Mouse (Mus musculus): ENCODE measurements at regions not wholly inside any gene's neighbourhood (a gene's known extent, or its start where the extent isn't known, plus 50 kb on each side); places are given as distances from the start of the nearest gene placed in this dataset.

GRCm38 (mm10) chr17:84017891-84018290, 169.9 kb downstream of the Zfp36l2 start:
- H3K27me3 ChIP-seq (replicated peaks; ENCODE audit: control insufficient read depth, insufficient read depth, low read length) = no peaks in the 10 kb centered on the region
- no peak overlapping the region for H3K27ac ChIP-seq (replicated peaks; ENCODE audit: low read depth, low read length)
- no peaks in the 10 kb centered on the region for H3K4me1 ChIP-seq (ENCODE audit: control insufficient read depth, insufficient read depth, low read length)
- H3K9me3 ChIP-seq (ENCODE audit: control insufficient read depth, low read length) = no peaks in the 10 kb centered on the region
- 71% methylated on average over 4 of the region's 4 CpGs for WGBS
- H3K36me3 ChIP-seq (ENCODE audit: control insufficient read depth, insufficient read depth, low read length) = no peaks in the 10 kb centered on the region
- H3K4me2 ChIP-seq (ENCODE audit: low read depth, low read length) = no peak overlapping the region
- H3K4me3 ChIP-seq (ENCODE audit: low read depth, low read length) = no peak overlapping the region
- ATAC-seq (ENCODE audit: low read depth) (no peak), DNase-seq (ENCODE audit: low spot score) (no peak)
- no peak overlapping the region for H3K9ac ChIP-seq (ENCODE audit: low read depth, low read length)

DNA sequence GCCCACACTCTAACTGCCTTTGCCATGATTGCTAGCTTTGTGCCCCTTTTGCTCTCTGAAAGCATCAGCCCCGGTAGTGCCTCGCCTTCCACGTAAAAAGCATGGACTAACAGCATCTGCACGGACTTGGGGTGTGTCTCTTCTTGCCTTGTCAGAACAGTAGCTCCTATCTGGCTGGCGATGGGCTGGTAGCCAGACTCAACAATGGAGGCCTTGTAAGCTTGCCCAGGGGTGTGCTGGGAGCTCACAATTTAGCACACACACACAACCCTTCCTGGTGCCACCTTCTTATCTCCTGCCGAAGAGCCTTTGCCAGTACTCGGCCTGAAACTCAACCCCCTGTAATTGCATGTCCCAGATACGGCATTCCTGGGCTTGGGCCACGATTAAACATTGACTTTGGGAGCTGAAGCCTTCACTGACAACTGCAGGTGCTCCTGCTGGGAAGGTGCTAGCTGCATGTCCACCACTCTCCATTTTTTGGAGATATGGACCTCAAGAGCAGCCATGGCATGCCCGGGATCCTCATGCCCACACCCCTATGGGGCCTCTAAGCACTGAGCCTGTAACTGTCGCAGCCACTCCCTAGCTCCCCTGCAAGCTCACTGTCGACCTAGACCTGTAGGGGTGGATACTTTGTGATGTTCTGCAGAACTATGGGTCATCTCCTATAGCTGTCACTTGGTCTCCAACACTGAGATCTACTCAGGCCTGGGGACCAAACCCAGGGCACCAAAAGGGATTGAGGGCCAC, 166.7 kb upstream of the Haao start:
- H3K4me1 ChIP-seq (ENCODE audit: control insufficient read depth, insufficient read depth, low read length) = 0 out of 2 replicates have a peak, but pooled peaks cover 4% of the 10 kb centered on the region
- no peak overlapping the region for H3K27ac ChIP-seq (replicated peaks; ENCODE audit: low read depth, low read length)
- ATAC-seq (ENCODE audit: low read depth) = no peak
- WGBS = 84% methylated on average over 12 of the region's 12 CpGs
- no peaks in the 10 kb centered on the region for H3K36me3 ChIP-seq (ENCODE audit: control insufficient read depth, insufficient read depth, low read length)
- H3K4me2 ChIP-seq (ENCODE audit: low read depth, low read length) = no peak overlapping the region
- no peak overlapping the region for H3K9ac ChIP-seq (ENCODE audit: low read depth, low read length)
- H3K27me3 ChIP-seq (replicated peaks; ENCODE audit: control insufficient read depth, insufficient read depth, low read length) = no peaks in the 10 kb centered on the region
- no peak overlapping the region for H3K4me3 ChIP-seq (ENCODE audit: low read depth, low read length)
- no peaks in the 10 kb centered on the region for H3K9me3 ChIP-seq (ENCODE audit: control insufficient read depth, low read length)
- DNase-seq (ENCODE audit: low spot score) = no peak

DNA sequence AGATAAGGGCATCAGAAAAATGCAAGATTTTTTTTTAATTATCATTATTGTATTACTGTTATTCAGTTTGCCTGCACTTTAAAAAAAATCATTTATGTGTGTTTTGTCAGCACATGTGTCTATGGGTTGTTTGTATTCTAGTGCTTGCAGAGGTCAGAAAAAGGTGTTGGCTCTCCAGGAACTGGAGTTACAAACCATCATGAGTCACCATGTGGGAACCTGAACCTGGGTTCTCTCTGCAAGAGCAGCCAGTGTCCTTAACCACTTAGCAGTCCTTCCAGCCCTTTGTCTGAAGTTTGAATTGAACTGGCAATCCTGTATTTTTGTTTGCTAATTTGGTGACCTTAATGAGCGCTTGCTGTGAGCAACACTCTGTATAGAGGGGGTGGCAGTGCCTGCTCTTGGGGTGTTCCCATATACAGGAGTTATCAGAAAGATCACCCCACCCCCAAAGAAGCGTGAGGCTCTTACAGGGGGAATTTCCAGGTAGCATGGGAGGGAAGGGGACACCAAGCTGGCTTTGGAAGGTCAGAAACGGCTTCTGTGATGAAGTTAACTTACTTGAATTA, 162.8 kb upstream of the Haao start:
- no peak overlapping the region for H3K27ac ChIP-seq (replicated peaks; ENCODE audit: low read depth, low read length)
- 0 out of 2 replicates have a peak, but pooled peaks cover 7% of the 10 kb centered on the region for H3K4me1 ChIP-seq (ENCODE audit: control insufficient read depth, insufficient read depth, low read length)
- no peak overlapping the region for H3K4me2 ChIP-seq (ENCODE audit: low read depth, low read length)
- WGBS = 81% methylated on average over 3 of the region's 3 CpGs
- H3K9ac ChIP-seq (ENCODE audit: low read depth, low read length) = 0 out of 2 replicates have a peak overlapping the region, but pooled peaks have one; percentile 7
- no peak for DNase-seq (ENCODE audit: low spot score)
- no peak for ATAC-seq (ENCODE audit: low read depth)
- H3K9me3 ChIP-seq (ENCODE audit: control insufficient read depth, low read length) = no peaks in the 10 kb centered on the region
- H3K4me3 ChIP-seq (ENCODE audit: low read depth, low read length) = no peak overlapping the region
- H3K27me3 ChIP-seq (replicated peaks; ENCODE audit: control insufficient read depth, insufficient read depth, low read length) = no peaks in the 10 kb centered on the region
- H3K36me3 ChIP-seq (ENCODE audit: control insufficient read depth, insufficient read depth, low read length) = no peaks in the 10 kb centered on the region

GRCm38 (mm10) chr17:84009966-84010365, 162.2 kb upstream of the Haao start:
- no peaks in the 10 kb centered on the region for H3K36me3 ChIP-seq (ENCODE audit: control insufficient read depth, insufficient read depth, low read length)
- no peak overlapping the region for H3K27ac ChIP-seq (replicated peaks; ENCODE audit: low read depth, low read length)
- no peak for ATAC-seq (ENCODE audit: low read depth)
- H3K4me3 ChIP-seq (ENCODE audit: low read depth, low read length) = no peak overlapping the region
- no peaks in the 10 kb centered on the region for H3K9me3 ChIP-seq (ENCODE audit: control insufficient read depth, low read length)
- H3K27me3 ChIP-seq (replicated peaks; ENCODE audit: control insufficient read depth, insufficient read depth, low read length) = no peaks in the 10 kb centered on the region
- no peak overlapping the region for H3K4me2 ChIP-seq (ENCODE audit: low read depth, low read length)
- no peak for DNase-seq (ENCODE audit: low spot score)
- no peak overlapping the region for H3K9ac ChIP-seq (ENCODE audit: low read depth, low read length)
- WGBS = 71% methylated on average over 7 of the region's 7 CpGs
- peaks cover 7% of the 10 kb centered on the region; the same call in 1 of the 2 replicates for H3K4me1 ChIP-seq (ENCODE audit: control insufficient read depth, insufficient read depth, low read length)

DNA sequence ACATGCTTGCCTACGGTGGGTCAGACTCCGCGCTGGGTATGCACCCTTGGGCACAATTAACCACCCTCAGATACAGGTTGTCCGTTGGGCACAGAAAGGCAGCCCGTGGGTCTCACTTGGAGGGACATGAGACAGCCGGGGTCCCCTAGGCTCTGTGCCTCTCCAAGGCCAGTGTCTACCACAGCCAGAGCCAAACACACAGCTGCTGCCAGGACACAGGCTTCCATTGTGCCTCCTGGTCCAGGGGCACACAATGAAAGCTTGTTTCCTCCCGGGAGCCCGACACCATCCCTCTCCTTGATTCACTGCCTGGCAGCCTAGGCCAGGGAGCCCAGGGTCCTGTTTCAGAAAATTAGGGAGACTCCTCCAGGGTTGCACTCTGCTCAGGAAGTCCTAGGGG, 161.4 kb upstream of the Haao start:
- 64% methylated on average over 8 of the region's 8 CpGs for WGBS
- DNase-seq (ENCODE audit: low spot score) (peak; percentile 56), ATAC-seq (ENCODE audit: low read depth) (peak; percentile 60; the same call in 1 of the 2 replicates)
- H3K36me3 ChIP-seq (ENCODE audit: control insufficient read depth, insufficient read depth, low read length) = no peaks in the 10 kb centered on the region
- H3K4me2 ChIP-seq (ENCODE audit: low read depth, low read length) = no peak overlapping the region
- no peak overlapping the region for H3K9ac ChIP-seq (ENCODE audit: low read depth, low read length)
- H3K4me1 ChIP-seq (ENCODE audit: control insufficient read depth, insufficient read depth, low read length) = peaks cover 15% of the 10 kb centered on the region
- H3K27me3 ChIP-seq (replicated peaks; ENCODE audit: control insufficient read depth, insufficient read depth, low read length) = no peaks in the 10 kb centered on the region
- peak overlapping the region; percentile 42; the same call in 1 of the 2 replicates for H3K27ac ChIP-seq (replicated peaks; ENCODE audit: low read depth, low read length)
- no peaks in the 10 kb centered on the region for H3K9me3 ChIP-seq (ENCODE audit: control insufficient read depth, low read length)
- no peak overlapping the region for H3K4me3 ChIP-seq (ENCODE audit: low read depth, low read length)

GRCm38 (mm10) chr17:84008682-84009052, 160.9 kb upstream of the Haao start:
- H3K27ac ChIP-seq (replicated peaks; ENCODE audit: low read depth, low read length) = peak overlapping the region; percentile 42; the same call in 1 of the 2 replicates
- WGBS = 41% methylated on average over 7 of the region's 7 CpGs
- H3K9ac ChIP-seq (ENCODE audit: low read depth, low read length) = no peak overlapping the region
- H3K27me3 ChIP-seq (replicated peaks; ENCODE audit: control insufficient read depth, insufficient read depth, low read length) = no peaks in the 10 kb centered on the region
- no peaks in the 10 kb centered on the region for H3K9me3 ChIP-seq (ENCODE audit: control insufficient read depth, low read length)
- H3K4me2 ChIP-seq (ENCODE audit: low read depth, low read length) = no peak overlapping the region
- DNase-seq (ENCODE audit: low spot score) (no peak), ATAC-seq (ENCODE audit: low read depth) (no peak)
- H3K4me3 ChIP-seq (ENCODE audit: low read depth, low read length) = no peak overlapping the region
- no peaks in the 10 kb centered on the region for H3K36me3 ChIP-seq (ENCODE audit: control insufficient read depth, insufficient read depth, low read length)
- peaks cover 20% of the 10 kb centered on the region for H3K4me1 ChIP-seq (ENCODE audit: control insufficient read depth, insufficient read depth, low read length)

GRCm38 (mm10) chr17:84008035-84008681, 160.4 kb upstream of the Haao start:
- Histone ChIP-seq H3K9me3 (ENCODE audit: control insufficient read depth, low read length) (no peaks in the 10 kb centered on the region), H3K4me3 (ENCODE audit: low read depth, low read length) (no peak overlapping the region), H3K27ac (replicated peaks; ENCODE audit: low read depth, low read length) (no peak overlapping the region), H3K4me1 (ENCODE audit: control insufficient read depth, insufficient read depth, low read length) (peaks cover 25% of the 10 kb centered on the region), H3K36me3 (ENCODE audit: control insufficient read depth, insufficient read depth, low read length) (no peaks in the 10 kb centered on the region), H3K4me2 (ENCODE audit: low read depth, low read length) (no peak overlapping the region), H3K27me3 (replicated peaks; ENCODE audit: control insufficient read depth, insufficient read depth, low read length) (no peaks in the 10 kb centered on the region), H3K9ac (ENCODE audit: low read depth, low read length) (no peak overlapping the region)
- no peak for DNase-seq (ENCODE audit: low spot score)
- 76% methylated on average over 12 of the region's 12 CpGs for WGBS
- no peak for ATAC-seq (ENCODE audit: low read depth)

GRCm38 (mm10) chr17:84006748-84007147, 159.0 kb upstream of the Haao start:
- H3K36me3 ChIP-seq (ENCODE audit: control insufficient read depth, insufficient read depth, low read length) = no peaks in the 10 kb centered on the region
- H3K4me3 ChIP-seq (ENCODE audit: low read depth, low read length) = no peak overlapping the region
- H3K9ac ChIP-seq (ENCODE audit: low read depth, low read length) = no peak overlapping the region
- peaks cover 31% of the 10 kb centered on the region for H3K4me1 ChIP-seq (ENCODE audit: control insufficient read depth, insufficient read depth, low read length)
- H3K27me3 ChIP-seq (replicated peaks; ENCODE audit: control insufficient read depth, insufficient read depth, low read length) = no peaks in the 10 kb centered on the region
- WGBS = 88% methylated on average over 9 of the region's 9 CpGs
- no peaks in the 10 kb centered on the region for H3K9me3 ChIP-seq (ENCODE audit: control insufficient read depth, low read length)
- DNase-seq (ENCODE audit: low spot score) (no peak), ATAC-seq (ENCODE audit: low read depth) (no peak)
- no peak overlapping the region for H3K4me2 ChIP-seq (ENCODE audit: low read depth, low read length)
- no peak overlapping the region for H3K27ac ChIP-seq (replicated peaks; ENCODE audit: low read depth, low read length)

Measured in embryonic facial prominence, embryonic 14.5 days (tissue).